Mouse (Mus musculus) embryonic facial prominence, embryonic 13.5 days (tissue): ENCODE results near the gene Stat5a. TPM values are rescaled to one million over a fixed set of nuclear protein-coding genes. Genes with fewer than 3 reads are reported as not detected.

Experiments
- ATAC-seq: fragments of 200-750 bp; cut with Nextera tagmentation; 2 replicates; pipeline ENCODE4 v1.8.0; 2017; ENCODE audit warnings: low read depth; ENCODE audit not compliant: insufficient number of reproducible peaks, insufficient read depth, low FRiP score, low TSS enrichment
- H3K27ac ChIP-seq: fragments of 300-500 bp; sonication (generic); 2 replicates; pipeline ENCODE4 v1.5.1; 2015; ENCODE audit warnings: moderate library complexity, mild to moderate bottlenecking, inconsistent platforms
- H3K27me3 ChIP-seq: fragments of 300-500 bp; sonication (generic); 2 replicates; pipeline ENCODE4 v1.6.1; 2015; ENCODE audit warnings: mild to moderate bottlenecking, inconsistent platforms
- H3K36me3 ChIP-seq: fragments of 300-500 bp; sonication (generic); 2 replicates; pipeline ENCODE4 v1.6.1; 2015; ENCODE audit warnings: mild to moderate bottlenecking, inconsistent platforms
- H3K4me1 ChIP-seq: fragments of 300-500 bp; sonication (generic); 2 replicates; pipeline ENCODE4 v1.6.1; 2015; ENCODE audit warnings: inconsistent platforms
- H3K4me2 ChIP-seq: fragments of 300-500 bp; sonication (generic); 2 replicates; pipeline ENCODE4 v1.6.1; 2015; ENCODE audit warnings: moderate library complexity, mild to moderate bottlenecking, inconsistent platforms
- H3K4me3 ChIP-seq: fragments of 300-500 bp; sonication (generic); 2 replicates; pipeline ENCODE4 v1.5.1; 2015; ENCODE audit warnings: mild to moderate bottlenecking, inconsistent platforms
- H3K9ac ChIP-seq: fragments of 300-500 bp; sonication (generic); 2 replicates; pipeline ENCODE4 v1.6.1; 2015; ENCODE audit warnings: mild to moderate bottlenecking, inconsistent platforms
- H3K9me3 ChIP-seq: fragments of 300-500 bp; sonication (generic); 2 replicates; pipeline ENCODE4 v1.6.1; 2016; ENCODE audit warnings: inconsistent platforms
- WGBS: fragments of 180-500 bp; shearing (Covaris S2); methylation state at CpG from one replicate; pipeline ENCODE4 v1.1.7; 2015; ENCODE audit warnings: mixed read lengths; 5-methylcytosine and 5-hydroxymethylcytosine counted together
- polyA plus RNA-seq: library from polyadenylated mRNA; unstranded; fragments of >200 nt; fragmentation: Nextera tagmentation; extraction: Ambion mirVana; gene quantifications from 2 replicates; pipeline ENCODE4 v1.2.1, GENCODE M21; 2015

Gene Stat5a
- polyA plus RNA-seq, 1 experiment from 2014 or later, result 4.9 TPM

DNA sequence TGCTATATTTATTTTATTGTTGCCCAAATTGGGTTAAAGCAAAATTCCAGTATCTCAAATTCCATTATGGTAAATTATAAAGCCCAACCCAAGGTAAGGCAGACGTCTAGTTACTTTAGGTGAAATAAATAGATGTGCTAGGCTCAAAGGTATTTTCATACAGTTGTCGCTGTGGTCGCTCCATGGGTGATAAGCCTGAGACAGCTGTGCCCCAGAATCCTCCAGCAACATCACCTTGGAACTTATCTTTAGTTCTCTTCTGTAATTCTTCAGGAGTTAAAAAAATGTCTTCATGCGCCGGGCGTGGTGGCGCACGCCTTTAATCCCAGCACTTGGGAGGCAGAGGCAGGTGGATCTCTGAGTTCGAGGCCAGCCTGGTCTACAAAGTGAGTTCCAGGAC is 20.3 kb upstream of the Stat5a start:
- H3K4me3 ChIP-seq, result no peak overlapping the region
- H3K4me1 ChIP-seq, result peaks cover 5% of the 10 kb centered on the region
- H3K27me3 ChIP-seq, result no peaks in the 10 kb centered on the region
- H3K27ac ChIP-seq, result no peak overlapping the region
- no peak for ATAC-seq
- no peaks in the 10 kb centered on the region for H3K9me3 ChIP-seq
- 91% methylated on average over 9 of the region's 9 CpGs for WGBS
- H3K36me3 ChIP-seq, result no peaks in the 10 kb centered on the region
- H3K9ac ChIP-seq, result no peak overlapping the region
- H3K4me2 ChIP-seq, result no peak overlapping the region

DNA sequence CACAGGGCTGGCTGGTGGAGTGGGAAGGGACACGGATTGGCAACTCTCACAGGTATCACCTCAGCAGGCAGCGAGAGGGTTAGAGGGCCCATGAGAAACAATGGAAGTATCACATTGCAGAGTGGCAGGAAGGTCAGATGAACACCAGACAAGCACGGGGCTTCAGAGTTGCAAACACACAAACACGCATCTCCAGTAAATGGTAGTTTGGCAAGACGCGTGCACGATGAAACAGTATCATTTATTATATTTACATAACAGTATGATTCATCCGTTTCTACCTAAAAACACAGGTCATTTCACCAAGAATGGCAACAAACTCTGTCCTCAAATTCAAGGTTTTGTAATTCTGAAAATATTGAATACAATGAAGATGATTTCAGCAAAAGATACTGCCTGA is 19.6 kb upstream of the Stat5a start:
- H3K9ac ChIP-seq, result no peak overlapping the region
- no peak overlapping the region for H3K4me3 ChIP-seq
- H3K36me3 ChIP-seq, result no peaks in the 10 kb centered on the region
- no peak for ATAC-seq
- peaks cover 5% of the 10 kb centered on the region for H3K4me1 ChIP-seq
- 59% methylated on average over 8 of the region's 8 CpGs for WGBS
- no peaks in the 10 kb centered on the region for H3K9me3 ChIP-seq
- H3K27me3 ChIP-seq, result no peaks in the 10 kb centered on the region
- H3K27ac ChIP-seq, result no peak overlapping the region
- H3K4me2 ChIP-seq, result no peak overlapping the region

DNA sequence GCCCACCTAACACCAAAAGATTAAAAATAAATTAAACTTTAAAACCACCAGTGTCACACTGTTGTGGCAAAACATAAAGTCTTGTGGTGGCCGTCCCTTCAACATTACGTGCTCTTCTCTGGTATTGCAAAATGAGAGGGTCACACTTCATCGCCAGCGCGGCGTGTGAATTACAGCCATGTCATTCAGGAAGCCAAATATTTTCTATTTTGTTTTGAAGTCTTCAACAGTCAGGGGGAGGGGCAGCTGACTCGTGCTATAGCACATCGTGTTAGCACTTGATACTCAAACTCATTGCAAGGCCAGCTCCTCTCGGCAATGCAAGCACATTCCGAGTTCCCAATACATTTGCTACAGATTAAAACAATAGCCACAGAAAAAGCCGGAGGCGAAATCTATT is 18.3 kb upstream of the Stat5a start:
- Histone ChIP-seq H3K9me3 (no peaks in the 10 kb centered on the region), H3K36me3 (no peaks in the 10 kb centered on the region), H3K27me3 (no peaks in the 10 kb centered on the region), H3K4me2 (0 out of 2 replicates have a peak overlapping the region, but pooled peaks have one; percentile 5), H3K4me1 (peaks cover 5% of the 10 kb centered on the region), H3K4me3 (no peak overlapping the region), H3K9ac (no peak overlapping the region), H3K27ac (no peak overlapping the region)
- no peak for ATAC-seq
- 53% methylated on average over 12 of the region's 12 CpGs for WGBS

DNA sequence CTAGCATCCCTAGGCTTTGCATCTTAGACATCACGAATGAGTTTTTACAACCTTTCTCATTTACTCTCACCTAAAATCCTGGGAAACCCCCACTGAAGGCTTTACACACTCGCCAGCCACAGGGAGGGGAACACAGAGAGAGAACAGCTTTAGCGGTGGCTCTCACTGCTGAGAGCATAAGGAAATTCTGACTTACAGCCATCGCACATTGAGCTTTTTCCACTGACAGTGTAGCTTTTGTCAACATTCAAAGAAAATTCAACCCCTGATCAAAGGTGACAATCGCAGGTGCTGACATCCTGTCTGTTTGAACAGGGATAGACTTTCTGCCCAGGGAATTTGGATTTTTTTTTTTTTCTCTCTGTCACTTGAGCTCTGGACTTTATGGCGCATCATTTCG is 17.1 kb upstream of the Stat5a start:
- Histone ChIP-seq H3K4me1 (peaks cover 5% of the 10 kb centered on the region), H3K4me3 (no peak overlapping the region), H3K9me3 (no peaks in the 10 kb centered on the region), H3K4me2 (no peak overlapping the region), H3K9ac (no peak overlapping the region), H3K27ac (no peak overlapping the region), H3K36me3 (no peaks in the 10 kb centered on the region), H3K27me3 (no peaks in the 10 kb centered on the region)
- ATAC-seq, result no peak
- 85% methylated on average over 7 of the region's 7 CpGs for WGBS

DNA sequence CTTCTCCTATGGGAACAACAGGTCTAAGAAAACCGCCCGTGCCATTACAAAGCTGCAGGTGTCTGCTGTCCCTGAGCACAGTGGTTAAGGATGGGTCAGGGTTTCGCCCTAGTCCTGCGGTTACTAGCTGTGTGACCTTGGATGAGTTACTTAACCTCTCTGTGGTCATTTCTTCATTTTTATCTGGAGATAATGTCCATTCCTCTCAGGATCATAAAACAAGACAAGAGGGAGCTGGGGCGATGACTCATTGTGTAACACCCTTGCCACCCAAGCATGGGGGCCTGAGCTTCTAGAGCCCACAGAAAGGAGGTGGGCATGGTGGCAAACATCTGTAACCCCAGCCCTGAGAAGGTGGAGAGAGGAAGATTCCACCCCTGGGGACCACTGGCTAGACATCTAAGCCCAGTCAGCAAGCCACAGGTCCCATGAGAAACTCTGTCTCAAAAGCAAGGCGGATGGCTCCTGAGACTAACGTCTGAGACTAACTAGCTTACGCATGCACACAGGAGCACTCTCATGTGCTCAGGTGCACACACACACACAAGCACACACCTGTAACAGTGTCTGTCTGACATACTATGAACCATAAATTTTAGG is 16.0 kb upstream of the Stat5a start:
- H3K27ac ChIP-seq, result no peak overlapping the region
- H3K36me3 ChIP-seq, result no peaks in the 10 kb centered on the region
- H3K4me1 ChIP-seq, result peaks cover 7% of the 10 kb centered on the region
- H3K4me3 ChIP-seq, result no peak overlapping the region
- H3K4me2 ChIP-seq, result no peak overlapping the region
- H3K27me3 ChIP-seq, result no peaks in the 10 kb centered on the region
- H3K9me3 ChIP-seq, result no peaks in the 10 kb centered on the region
- no peak for ATAC-seq
- no peak overlapping the region for H3K9ac ChIP-seq
- WGBS, result 93% methylated on average over 8 of the region's 8 CpGs

DNA sequence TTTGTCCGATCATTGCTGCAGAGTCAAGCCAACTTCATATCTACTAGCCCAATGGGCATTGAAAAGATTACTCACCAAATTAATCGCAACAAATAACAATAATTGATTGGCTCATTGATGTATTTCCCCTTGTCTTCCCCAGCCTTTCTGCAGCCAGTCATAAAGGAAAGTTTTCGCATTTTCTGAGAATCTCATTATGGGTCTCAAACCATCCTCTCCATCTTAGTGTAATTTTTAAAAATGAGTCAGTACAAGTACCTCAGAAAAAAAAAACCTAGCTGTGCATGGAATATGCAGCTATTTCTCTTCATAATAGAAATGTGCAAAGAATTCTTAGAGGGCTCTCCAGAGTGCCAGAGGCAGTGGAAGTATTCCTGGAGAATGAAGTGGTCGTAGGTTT is 15.0 kb upstream of the Stat5a start:
- no peak overlapping the region for H3K4me2 ChIP-seq
- ATAC-seq, result no peak
- H3K36me3 ChIP-seq, result no peaks in the 10 kb centered on the region
- H3K9ac ChIP-seq, result no peak overlapping the region
- H3K9me3 ChIP-seq, result no peaks in the 10 kb centered on the region
- 82% methylated on average over 4 of the region's 4 CpGs for WGBS
- no peaks in the 10 kb centered on the region for H3K27me3 ChIP-seq
- peaks cover 14% of the 10 kb centered on the region for H3K4me1 ChIP-seq
- no peak overlapping the region for H3K27ac ChIP-seq
- no peak overlapping the region for H3K4me3 ChIP-seq

DNA sequence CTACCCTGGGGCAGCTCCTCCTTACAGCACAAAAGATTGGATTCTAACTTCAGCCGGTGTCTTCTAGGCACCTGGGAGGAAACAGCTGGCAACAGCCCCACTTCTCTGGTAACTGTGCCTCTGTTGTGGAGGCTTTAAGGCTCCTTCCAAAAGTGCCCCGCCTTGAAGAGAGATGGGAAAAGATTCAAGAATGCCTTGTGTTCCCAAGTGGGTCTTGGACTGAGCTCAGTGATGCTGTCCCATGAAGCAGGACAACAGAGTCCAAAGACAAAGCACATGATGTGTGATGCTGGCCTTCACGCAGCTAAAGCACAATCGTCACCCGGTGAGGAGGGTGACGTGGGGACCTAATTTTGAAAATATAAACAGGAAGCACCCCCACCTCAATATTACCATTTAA is 13.4 kb upstream of the Stat5a start:
- no peaks in the 10 kb centered on the region for H3K9me3 ChIP-seq
- peaks cover 18% of the 10 kb centered on the region for H3K4me1 ChIP-seq
- no peaks in the 10 kb centered on the region for H3K36me3 ChIP-seq
- WGBS, result 77% methylated on average over 6 of the region's 6 CpGs
- H3K9ac ChIP-seq, result no peak overlapping the region
- no peak overlapping the region for H3K4me3 ChIP-seq
- H3K4me2 ChIP-seq, result no peak overlapping the region
- ATAC-seq, result no peak
- H3K27me3 ChIP-seq, result no peaks in the 10 kb centered on the region
- H3K27ac ChIP-seq, result no peak overlapping the region

DNA sequence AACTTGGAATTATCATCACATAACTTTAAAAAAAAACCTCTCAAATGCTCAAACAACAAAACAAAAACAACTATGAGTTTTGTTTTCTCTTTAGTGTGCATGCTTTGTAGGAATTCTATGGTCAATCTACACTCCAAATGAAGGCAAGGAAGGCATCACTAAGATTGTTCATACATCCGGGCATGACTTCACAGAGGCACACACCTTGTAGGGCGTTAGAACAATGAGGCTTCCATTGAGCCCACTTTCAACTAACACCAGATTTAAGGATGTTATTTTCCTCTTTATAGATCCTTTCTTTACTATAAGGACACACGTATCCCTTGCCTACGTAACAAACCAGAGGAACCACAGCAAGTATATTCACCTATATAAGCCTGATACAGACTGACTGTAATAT is 11.6 kb upstream of the Stat5a start:
- H3K9me3 ChIP-seq, result no peaks in the 10 kb centered on the region
- no peak overlapping the region for H3K27ac ChIP-seq
- H3K4me2 ChIP-seq, result no peak overlapping the region
- no peak overlapping the region for H3K9ac ChIP-seq
- H3K27me3 ChIP-seq, result peaks cover 10% of the 10 kb centered on the region
- peaks cover 21% of the 10 kb centered on the region for H3K4me1 ChIP-seq
- H3K36me3 ChIP-seq, result no peaks in the 10 kb centered on the region
- no peak for ATAC-seq
- 85% methylated on average over 4 of the region's 4 CpGs for WGBS
- H3K4me3 ChIP-seq, result no peak overlapping the region

DNA sequence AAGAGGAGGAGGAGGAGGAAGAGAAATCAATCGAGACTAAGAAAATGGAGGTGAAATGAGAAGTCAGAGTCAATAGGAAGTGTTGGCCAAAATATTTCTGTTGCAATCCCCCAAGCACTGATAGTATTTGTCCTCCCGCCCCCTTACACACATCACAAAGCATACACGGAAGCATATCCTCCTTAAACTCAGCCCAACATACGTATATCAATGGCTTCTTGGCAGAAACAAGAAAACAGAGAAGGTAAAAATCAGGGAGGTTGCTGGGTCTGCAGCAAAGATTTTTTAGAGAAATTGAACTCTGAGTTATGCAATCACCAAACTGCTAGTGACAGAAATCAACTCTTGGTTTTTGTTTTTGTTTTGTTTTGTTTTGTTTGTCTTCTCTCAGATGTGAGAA is 11.1 kb upstream of the Stat5a start:
- no peak overlapping the region for H3K9ac ChIP-seq
- no peak overlapping the region for H3K4me2 ChIP-seq
- no peak overlapping the region for H3K4me3 ChIP-seq
- no peaks in the 10 kb centered on the region for H3K36me3 ChIP-seq
- H3K27me3 ChIP-seq, result peaks cover 15% of the 10 kb centered on the region
- peaks cover 21% of the 10 kb centered on the region for H3K4me1 ChIP-seq
- ATAC-seq, result no peak
- H3K27ac ChIP-seq, result no peak overlapping the region
- 68% methylated on average over 4 of the region's 4 CpGs for WGBS
- no peaks in the 10 kb centered on the region for H3K9me3 ChIP-seq

DNA sequence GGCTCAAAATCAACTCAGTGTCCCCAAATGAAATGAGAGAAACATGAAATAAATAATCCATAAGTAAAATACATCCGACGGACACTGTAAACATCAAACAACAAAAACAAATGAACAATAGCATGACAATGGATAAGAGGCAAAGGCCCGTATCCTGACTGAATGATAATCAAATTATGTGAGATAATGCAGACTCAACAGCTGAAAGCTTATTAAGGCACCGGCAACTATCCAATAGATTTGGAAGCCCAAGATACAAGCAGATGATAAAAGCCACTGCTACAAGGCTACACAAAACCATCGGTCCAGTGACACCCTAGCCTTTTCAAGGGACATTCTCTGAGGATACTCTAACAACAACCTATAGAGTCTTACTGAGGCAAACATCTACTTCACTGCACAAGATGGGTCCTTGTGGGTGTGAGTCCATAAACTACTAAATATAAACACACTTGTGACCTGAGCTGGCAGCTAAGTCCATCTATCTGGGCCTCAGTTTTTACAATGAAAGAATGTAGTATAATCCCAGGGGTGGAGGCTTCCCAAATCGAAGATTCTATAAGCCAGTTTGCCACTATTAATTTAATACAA is 10.3 kb upstream of the Stat5a start:
- peaks cover 21% of the 10 kb centered on the region for H3K4me1 ChIP-seq

DNA sequence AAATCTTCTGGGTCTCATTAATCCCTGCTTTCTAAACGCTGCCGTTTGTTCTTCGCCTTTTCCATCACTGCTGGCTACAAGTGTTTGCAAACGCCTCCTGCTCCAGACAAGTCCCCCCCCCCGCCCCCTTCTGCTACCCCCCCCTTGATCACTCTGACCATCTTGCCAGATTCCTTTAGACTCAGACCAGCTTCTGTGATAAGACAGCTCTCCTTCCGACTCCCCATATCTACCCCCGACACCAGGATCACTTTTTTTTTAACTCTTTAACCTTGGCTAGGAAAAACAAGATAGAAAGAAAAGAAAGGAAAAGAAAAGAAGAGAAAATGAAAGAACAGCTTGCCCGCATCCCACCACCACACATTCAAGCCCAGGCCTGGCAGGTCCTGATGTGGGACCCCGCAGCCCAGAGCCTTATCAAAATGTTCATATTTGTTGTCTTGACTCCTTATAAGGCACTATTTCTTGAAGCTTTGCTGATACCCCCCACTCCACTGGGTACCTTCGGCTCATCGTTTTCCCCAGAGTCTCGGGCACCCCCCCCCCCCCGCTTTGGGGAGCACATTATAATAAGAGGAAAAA is 9.6 kb upstream of the Stat5a start:
- ATAC-seq, result no peak; the same call in 1 of the 2 replicates
- Histone ChIP-seq H3K9ac (peak overlapping the region; percentile 94), H3K27me3 (peaks cover 27% of the 10 kb centered on the region), H3K4me1 (peaks cover 21% of the 10 kb centered on the region), H3K36me3 (no peaks in the 10 kb centered on the region), H3K4me3 (peak overlapping the region; percentile 92), H3K4me2 (peak overlapping the region; percentile 83), H3K9me3 (no peaks in the 10 kb centered on the region), H3K27ac (no peak overlapping the region)
- 3% methylated on average over 13 of the region's 13 CpGs for WGBS

More for the DNA sequence above, 10.3 kb upstream of the Stat5a start:
- no peaks in the 10 kb centered on the region for H3K9me3 ChIP-seq
- no peaks in the 10 kb centered on the region for H3K36me3 ChIP-seq
- H3K4me2 ChIP-seq, result peak overlapping the region; percentile 83
- WGBS, result 71% methylated on average over 6 of the region's 6 CpGs
- peak overlapping the region; percentile 94 for H3K9ac ChIP-seq
- peak overlapping the region; percentile 92 for H3K4me3 ChIP-seq
- ATAC-seq, result no peak
- peaks cover 21% of the 10 kb centered on the region for H3K27me3 ChIP-seq
- H3K27ac ChIP-seq, result no peak overlapping the region
